Mouse (Mus musculus): ENCODE measurements at regions not wholly inside any gene's neighbourhood (a gene's known extent, or its start where the extent isn't known, plus 50 kb on each side); places are given as distances from the start of the nearest gene placed in this dataset.

- TF ChIP-seq CTCF (IDR thresholded peaks at IDR 0.05), result no peak
- no peak for TF ChIP-seq POLR2A (IDR thresholded peaks at IDR 0.05; ENCODE audit: insufficient read depth, low read depth, low read length)
- TF ChIP-seq EP300 (IDR thresholded peaks at IDR 0.05; ENCODE audit: insufficient read depth, low read depth, low read length), result no peak
Observed at GRCm38 (mm10) chr3:82652346-82652745, 104.5 kb upstream of the Npy2r start.
